Mouse (Mus musculus): ENCODE results near the gene Lpin3. TPM values are rescaled to one million over a fixed set of nuclear protein-coding genes. Genes with fewer than 3 reads are reported as not detected.

Gene Lpin3
- polyA plus RNA-seq, 2 experiments = 0.52 to 0.67 TPM

DNA sequence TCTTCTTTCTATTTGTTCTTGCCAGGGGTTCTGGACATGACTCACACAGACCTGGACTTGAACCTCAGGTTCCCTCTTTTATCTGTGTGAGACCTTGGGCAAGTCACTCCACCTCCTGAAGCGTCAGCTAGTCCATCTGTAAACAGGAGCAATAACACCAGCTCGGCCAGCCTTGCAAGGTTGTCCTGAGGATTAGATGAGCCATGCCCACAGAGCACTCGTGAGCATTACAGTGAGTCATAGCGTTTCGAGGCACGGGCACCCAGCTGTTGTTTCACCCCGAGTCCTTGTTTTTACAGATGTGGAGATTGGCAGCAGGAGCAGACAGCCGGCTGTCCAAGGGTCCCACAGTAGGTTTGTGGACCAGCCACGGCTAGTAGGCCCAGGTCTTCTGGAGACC, 11.2 kb downstream of the Lpin3 start:
- Histone ChIP-seq H3K4me3 (ENCODE audit: insufficient read depth in 1 of 2, low read depth in 2 of 2, low read length in 2 of 2) (no peak overlapping the region), H3K9ac (replicated peaks) (no peak overlapping the region), H3K27me3 (ENCODE audit: control insufficient read depth, insufficient read depth, low read length) (no peaks in the 10 kb centered on the region), H3K36me3 (replicated peaks; ENCODE audit: control insufficient read depth, insufficient read depth, low read depth) (no peaks in the 10 kb centered on the region), H3K9me3 (ENCODE audit: control insufficient read depth, low read length) (no peaks in the 10 kb centered on the region), H3K27ac (no peak overlapping the region), H3K4me2 (ENCODE audit: low read depth) (no peak overlapping the region), H3K4me1 (replicated peaks; ENCODE audit: control insufficient read depth in 2 of 2, insufficient read depth in 2 of 2, low read length in 1 of 2) (0 out of 4 replicates have a peak, but pooled peaks cover 0 to 2% of the 10 kb centered on the region in 2 experiments)
- TF ChIP-seq EP300 (IDR thresholded peaks at IDR 0.05; ENCODE audit: low read depth) = no peak
- no peak for TF ChIP-seq CTCF (IDR thresholded peaks at IDR 0.05; ENCODE audit: low read depth)
- ATAC-seq (ENCODE audit: insufficient read depth) = no peak
- DNase-seq (ENCODE audit: low read depth in 3 of 3, low spot score in 3 of 3) = no peak
- 70% methylated on average over 9 of the region's 9 CpGs for WGBS (ENCODE audit: insufficient replicate concordance)

DNA sequence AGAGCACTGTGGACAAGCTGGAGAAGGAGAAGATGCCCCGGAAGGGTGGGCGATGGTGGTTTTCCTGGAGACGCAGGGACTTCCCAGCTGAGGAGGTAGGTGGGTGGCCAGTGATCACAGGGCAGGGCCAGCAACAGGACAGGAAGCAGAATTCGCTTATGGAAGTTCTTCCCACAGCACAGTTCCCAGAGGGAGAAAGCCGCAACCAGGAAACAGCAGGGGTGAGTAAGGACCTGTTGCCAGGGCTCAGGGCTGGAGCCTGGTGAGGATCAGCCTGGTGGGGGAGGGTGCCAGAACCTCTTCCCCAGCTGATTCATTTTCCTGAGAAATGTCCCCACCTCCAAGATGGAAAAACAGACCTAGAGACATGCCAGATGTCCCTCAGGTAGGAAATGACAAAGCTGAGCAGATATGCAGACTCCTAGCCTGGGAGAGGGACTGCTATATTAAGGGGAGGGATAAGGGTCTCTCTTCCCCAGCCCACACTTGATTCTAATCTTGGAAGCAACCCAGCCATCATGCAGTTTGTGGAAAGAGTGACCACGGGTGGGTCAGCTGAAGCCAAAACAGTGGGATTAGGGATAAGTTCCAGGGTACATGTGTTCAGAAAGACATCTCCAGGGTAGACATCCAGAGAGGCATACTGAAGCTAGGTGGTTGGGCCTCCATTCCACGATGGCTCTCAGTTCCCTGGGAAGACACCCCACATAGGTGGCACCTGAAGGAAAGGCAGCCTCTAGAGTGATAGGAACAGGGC, 21.4 kb downstream of the Lpin3 start:
- Histone ChIP-seq H3K36me3 (replicated peaks; ENCODE audit: control insufficient read depth, insufficient read depth, low read depth) (no peaks in the 10 kb centered on the region), H3K4me1 (replicated peaks; ENCODE audit: control insufficient read depth in 2 of 2, insufficient read depth in 2 of 2, low read length in 1 of 2) (no peaks in the 10 kb centered on the region), H3K4me3 (ENCODE audit: insufficient read depth in 1 of 2, low read depth in 2 of 2, low read length in 2 of 2) (no peak overlapping the region), H3K4me2 (ENCODE audit: low read depth) (no peak overlapping the region), H3K27ac (no peak overlapping the region), H3K27me3 (ENCODE audit: control insufficient read depth, insufficient read depth, low read length) (no peaks in the 10 kb centered on the region), H3K9me3 (ENCODE audit: control insufficient read depth, low read length) (no peaks in the 10 kb centered on the region), H3K9ac (replicated peaks) (no peak overlapping the region)
- TF ChIP-seq CTCF (IDR thresholded peaks at IDR 0.05; ENCODE audit: low read depth) (no peak), EP300 (IDR thresholded peaks at IDR 0.05; ENCODE audit: low read depth) (no peak)
- 41% methylated on average over 7 of the region's 7 CpGs for WGBS (ENCODE audit: insufficient replicate concordance)
- DNase-seq (ENCODE audit: low read depth in 3 of 3, low spot score in 3 of 3) = no peak
- ATAC-seq (ENCODE audit: insufficient read depth) = no peak

DNA sequence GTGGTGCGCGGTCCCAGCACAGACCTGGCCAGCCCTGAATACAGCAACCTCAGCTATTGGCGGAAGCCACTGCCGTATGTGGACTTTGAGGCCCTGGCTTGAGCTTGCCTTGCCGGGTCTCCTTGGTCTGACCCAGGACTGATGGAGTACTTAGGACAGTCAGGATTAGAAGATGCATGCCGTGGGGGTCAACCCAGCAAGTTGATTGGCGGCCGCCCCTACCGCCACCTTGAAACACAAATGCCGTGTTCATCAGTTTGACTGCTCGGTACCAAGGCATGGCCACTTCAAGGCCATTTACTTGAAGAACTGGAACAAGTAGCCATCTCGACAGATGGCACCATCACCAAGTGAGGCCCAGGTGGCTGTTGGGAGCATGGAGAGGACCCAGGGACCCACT, 24.8 kb downstream of the Lpin3 start:
- 84% methylated on average over 12 of the region's 12 CpGs for WGBS (ENCODE audit: insufficient replicate concordance)
- H3K36me3 ChIP-seq (replicated peaks; ENCODE audit: control insufficient read depth, insufficient read depth, low read depth) = no peaks in the 10 kb centered on the region
- H3K27me3 ChIP-seq (ENCODE audit: control insufficient read depth, insufficient read depth, low read length) = no peaks in the 10 kb centered on the region; the same call in 1 of the 2 replicates
- H3K9me3 ChIP-seq (ENCODE audit: control insufficient read depth, low read length) = no peaks in the 10 kb centered on the region
- no peak overlapping the region for H3K4me3 ChIP-seq (ENCODE audit: insufficient read depth in 1 of 2, low read depth in 2 of 2, low read length in 2 of 2)
- H3K4me1 ChIP-seq (replicated peaks; ENCODE audit: control insufficient read depth in 2 of 2, insufficient read depth in 2 of 2, low read length in 1 of 2) = no peaks in the 10 kb centered on the region
- ATAC-seq (ENCODE audit: insufficient read depth) (no peak), DNase-seq (ENCODE audit: low read depth in 3 of 3, low spot score in 3 of 3) (no peak)
- no peak overlapping the region for H3K4me2 ChIP-seq (ENCODE audit: low read depth)
- no peak overlapping the region for H3K27ac ChIP-seq
- TF ChIP-seq CTCF (IDR thresholded peaks at IDR 0.05; ENCODE audit: low read depth) = no peak
- TF ChIP-seq EP300 (IDR thresholded peaks at IDR 0.05; ENCODE audit: low read depth) = no peak
- H3K9ac ChIP-seq (replicated peaks) = no peak overlapping the region

DNA sequence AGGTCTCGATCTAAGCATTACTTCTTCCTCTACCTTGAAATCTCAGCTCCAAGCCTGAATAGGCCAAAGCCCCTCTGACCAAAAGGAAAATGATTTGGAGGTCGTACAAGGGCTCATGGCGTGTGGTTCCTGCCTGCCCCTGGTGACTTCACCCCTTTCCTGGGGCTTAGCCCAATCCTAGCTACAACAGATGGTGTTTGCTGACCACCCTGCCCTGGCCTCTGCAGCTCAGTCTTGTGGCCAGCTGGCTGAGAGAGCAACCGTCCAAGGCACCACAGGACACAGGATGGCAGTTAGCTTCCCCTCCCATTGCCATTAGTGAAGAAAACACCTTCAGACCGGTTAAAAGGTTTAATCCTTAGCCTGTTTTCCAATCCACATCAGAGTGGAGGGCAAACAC, 25.6 kb downstream of the Lpin3 start:
- DNase-seq (ENCODE audit: low read depth in 3 of 3, low spot score in 3 of 3) = no peak
- WGBS (ENCODE audit: insufficient replicate concordance) = 53% methylated on average over 5 of the region's 5 CpGs
- no peaks in the 10 kb centered on the region for H3K9me3 ChIP-seq (ENCODE audit: control insufficient read depth, low read length)

DNA sequence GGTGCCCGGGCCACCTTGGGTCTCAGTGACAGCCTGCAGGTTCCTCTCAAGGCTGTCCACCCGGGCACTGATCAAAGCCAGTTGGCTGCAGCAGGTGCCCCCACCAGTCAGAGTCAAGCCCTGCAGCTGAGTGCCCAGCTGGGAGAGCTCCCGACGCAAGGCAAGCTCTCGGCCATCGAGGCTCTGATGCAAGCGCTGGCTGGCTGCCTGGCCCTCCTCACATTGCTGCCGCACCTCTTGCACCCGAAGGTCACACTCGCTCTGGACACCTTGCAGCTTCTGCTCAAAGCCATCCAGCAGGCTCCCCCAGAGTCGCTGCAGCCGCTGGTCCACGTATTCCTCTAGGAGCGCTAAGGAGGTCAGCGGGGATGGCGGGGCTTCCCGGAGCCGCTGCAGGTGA, 28.1 kb downstream of the Lpin3 start:
- ATAC-seq (ENCODE audit: insufficient read depth) (no peak), DNase-seq (ENCODE audit: low read depth in 3 of 3, low spot score in 3 of 3) (no peak)
- Histone ChIP-seq H3K4me1 (replicated peaks; ENCODE audit: control insufficient read depth in 2 of 2, insufficient read depth in 2 of 2, low read length in 1 of 2) (no peaks in the 10 kb centered on the region), H3K4me3 (ENCODE audit: insufficient read depth in 1 of 2, low read depth in 2 of 2, low read length in 2 of 2) (no peak overlapping the region), H3K9me3 (ENCODE audit: control insufficient read depth, low read length) (no peaks in the 10 kb centered on the region), H3K36me3 (replicated peaks; ENCODE audit: control insufficient read depth, insufficient read depth, low read depth) (no peaks in the 10 kb centered on the region), H3K4me2 (ENCODE audit: low read depth) (no peak overlapping the region), H3K27me3 (ENCODE audit: control insufficient read depth, insufficient read depth, low read length) (peaks cover 28% of the 10 kb centered on the region), H3K27ac (no peak overlapping the region), H3K9ac (replicated peaks) (no peak overlapping the region)
- WGBS (ENCODE audit: insufficient replicate concordance) = 51% methylated on average over 18 of the region's 18 CpGs
- TF ChIP-seq CTCF (IDR thresholded peaks at IDR 0.05; ENCODE audit: low read depth) (no peak), EP300 (IDR thresholded peaks at IDR 0.05; ENCODE audit: low read depth) (no peak)

More for the DNA sequence above, 25.6 kb downstream of the Lpin3 start:
- H3K36me3 ChIP-seq (replicated peaks; ENCODE audit: control insufficient read depth, insufficient read depth, low read depth) = no peaks in the 10 kb centered on the region
- no peaks in the 10 kb centered on the region for H3K4me1 ChIP-seq (replicated peaks; ENCODE audit: control insufficient read depth in 2 of 2, insufficient read depth in 2 of 2, low read length in 1 of 2)
- ATAC-seq (ENCODE audit: insufficient read depth) = no peak
- H3K4me2 ChIP-seq (ENCODE audit: low read depth) = no peak overlapping the region
- H3K27me3 ChIP-seq (ENCODE audit: control insufficient read depth, insufficient read depth, low read length) = peaks cover 6% of the 10 kb centered on the region
- TF ChIP-seq EP300 (IDR thresholded peaks at IDR 0.05; ENCODE audit: low read depth) (no peak), CTCF (IDR thresholded peaks at IDR 0.05; ENCODE audit: low read depth) (no peak)
- no peak overlapping the region for H3K4me3 ChIP-seq (ENCODE audit: insufficient read depth in 1 of 2, low read depth in 2 of 2, low read length in 2 of 2)
- H3K27ac ChIP-seq = no peak overlapping the region
- H3K9ac ChIP-seq (replicated peaks) = no peak overlapping the region
